Mouse (Mus musculus) kidney, adult 2 months (tissue): Measurements from ENCODE around the gene Nphs2. TPM values are rescaled to one million over a fixed set of nuclear protein-coding genes. Genes with fewer than 3 reads are reported as not detected.

Source experiments
- DNase-seq: peaks from one replicate; pipeline ENCODE4 v3.0.0; 2021
- H3K27ac ChIP-seq: fragments of 200-500 bp; 2 replicates; pipeline ENCODE4 v1.5.1; 2012; ENCODE audit warnings: low read depth, low read length, control low read depth, inconsistent platforms; ENCODE audit not compliant: insufficient read depth
- H3K27me3 ChIP-seq: fragments of 200-500 bp; replicated peaks from 2 replicates; pipeline ENCODE4 v1.6.1; 2012; ENCODE audit warnings: mild to moderate bottlenecking, moderate library complexity, low read length, inconsistent platforms; ENCODE audit not compliant: control insufficient read depth, insufficient read depth
- H3K36me3 ChIP-seq: fragments of 200-500 bp; 2 replicates; pipeline ENCODE4 v1.6.1; 2012; ENCODE audit warnings: mild to moderate bottlenecking, moderate library complexity, low read length, inconsistent platforms; ENCODE audit not compliant: control insufficient read depth, insufficient read depth
- H3K4me1 ChIP-seq: fragments of 200-500 bp; 2 replicates; pipeline ENCODE4 v1.6.1; 2011; ENCODE audit warnings: low read length; ENCODE audit not compliant: control insufficient read depth, insufficient read depth
- H3K4me3 ChIP-seq: fragments of 200-500 bp; 2 replicates; pipeline ENCODE4 v1.5.1; 2011; ENCODE audit warnings: mild to moderate bottlenecking, low read depth, low read length, control low read depth; ENCODE audit not compliant: insufficient read depth
- CTCF ChIP-seq: fragments of 200-500 bp; conservative IDR thresholded peaks from 2 replicates; pipeline ENCODE4 v1.5.1; 2011; ENCODE audit warnings: low read depth, mild to moderate bottlenecking, control low read depth, low read length, moderate library complexity, mixed read lengths; ENCODE audit not compliant: insufficient read depth, insufficient read length
- POLR2A ChIP-seq: fragments of 200-500 bp; IDR thresholded peaks from one replicate; pipeline ENCODE4 v1.6.1; 2011; ENCODE audit warnings: low read depth, low read length, control low read depth
- WGBS: fragments of 180-500 bp; shearing (Covaris S2); methylation state at CpG from one replicate; pipeline ENCODE4 v1.1.7; 2018; 5-methylcytosine and 5-hydroxymethylcytosine counted together
- polyA plus RNA-seq: library from polyadenylated mRNA; depleted of rRNA; stranded (reverse); fragments of >200 nt; gene quantifications from 2 replicates; pipeline ENCODE4 v1.2.3, GENCODE M21; 2012

The Nphs2 gene
- polyA plus RNA-seq, 1 experiment = 56.0 TPM

- DNase-seq = no peak
- Histone ChIP-seq H3K36me3 (no peaks in the 10 kb centered on the region), H3K4me1 (no peaks in the 10 kb centered on the region), H3K4me3 (no peak overlapping the region), H3K27ac (no peak overlapping the region; the same call in 1 of the 2 replicates), H3K27me3 (peaks cover under 1% of the 10 kb centered on the region)
- WGBS = 71% methylated on average over 1 of the region's 1 CpGs
- TF ChIP-seq CTCF (no peak), POLR2A (no peak)
These were observed 1.9 kb upstream of the Nphs2 start for GRCm38 (mm10) chr1:156308595-156308994.

- Histone ChIP-seq H3K4me3 (no peak overlapping the region), H3K27ac (no peak overlapping the region), H3K4me1 (no peaks in the 10 kb centered on the region), H3K27me3 (no peaks in the 10 kb centered on the region), H3K36me3 (no peaks in the 10 kb centered on the region)
- 85% methylated on average over 9 of the region's 9 CpGs for WGBS
- TF ChIP-seq POLR2A = no peak
- no peak for TF ChIP-seq CTCF
- DNase-seq = no peak
These were observed 12.6 kb downstream of the Nphs2 start for GRCm38 (mm10) chr1:156323126-156323525.

GRCm38 (mm10) chr1:156340847-156341246 lies 30.3 kb downstream of the Nphs2 start:
- no peak for DNase-seq
- no peak overlapping the region for H3K4me3 ChIP-seq
- no peaks in the 10 kb centered on the region for H3K36me3 ChIP-seq
- no peak overlapping the region for H3K27ac ChIP-seq
- no peaks in the 10 kb centered on the region for H3K27me3 ChIP-seq
- 61% methylated on average over 4 of the region's 4 CpGs for WGBS
- TF ChIP-seq POLR2A = no peak
- no peak for TF ChIP-seq CTCF
- H3K4me1 ChIP-seq = no peaks in the 10 kb centered on the region

GRCm38 (mm10) chr1:156344433-156344832 lies 33.9 kb downstream of the Nphs2 start:
- 75% methylated on average over 4 of the region's 4 CpGs for whole genome bisulfite sequencing
- no peaks in the 10 kb centered on the region for H3K36me3 ChIP-seq

GRCm38 (mm10) chr1:156345633-156346032 lies 35.1 kb downstream of the Nphs2 start:
- no peak for TF ChIP-seq POLR2A
- TF ChIP-seq CTCF = no peak
- no peak for DNase-seq
- H3K27me3 ChIP-seq = no peaks in the 10 kb centered on the region
- H3K27ac ChIP-seq = no peak overlapping the region
- H3K4me1 ChIP-seq = no peaks in the 10 kb centered on the region
- 94% methylated on average over 4 of the region's 4 CpGs for WGBS
- no peak overlapping the region for H3K4me3 ChIP-seq
- no peaks in the 10 kb centered on the region for H3K36me3 ChIP-seq

More at GRCm38 (mm10) chr1:156344433-156344832, 33.9 kb downstream of the Nphs2 start:
- TF ChIP-seq CTCF (no peak), POLR2A (no peak)
- no peaks in the 10 kb centered on the region for H3K27me3 ChIP-seq
- no peak overlapping the region for H3K27ac ChIP-seq
- no peaks in the 10 kb centered on the region for H3K4me1 ChIP-seq
- H3K4me3 ChIP-seq = no peak overlapping the region
- no peak for DNase-seq

GRCm38 (mm10) chr1:156349031-156349430 lies 38.5 kb downstream of the Nphs2 start:
- Histone ChIP-seq H3K27ac (no peak overlapping the region), H3K4me1 (no peaks in the 10 kb centered on the region; the same call in 1 of the 2 replicates), H3K36me3 (no peaks in the 10 kb centered on the region), H3K27me3 (no peaks in the 10 kb centered on the region), H3K4me3 (no peak overlapping the region)
- DNase-seq = no peak
- 87% methylated on average over 4 of the region's 4 CpGs for WGBS
- TF ChIP-seq POLR2A = no peak
- no peak for TF ChIP-seq CTCF

GRCm38 (mm10) chr1:156350441-156350840 lies 39.9 kb downstream of the Nphs2 start:
- WGBS = 89% methylated on average over 4 of the region's 4 CpGs
- H3K27ac ChIP-seq = no peak overlapping the region
- H3K4me1 ChIP-seq = no peaks in the 10 kb centered on the region; the same call in 1 of the 2 replicates
- H3K4me3 ChIP-seq = no peak overlapping the region
- no peaks in the 10 kb centered on the region for H3K27me3 ChIP-seq
- H3K36me3 ChIP-seq = no peaks in the 10 kb centered on the region
- TF ChIP-seq POLR2A (no peak), CTCF (no peak)
- no peak for DNase-seq

- H3K36me3 ChIP-seq = no peaks in the 10 kb centered on the region
- 62% methylated on average over 2 of the region's 2 CpGs for WGBS
- H3K4me3 ChIP-seq = no peak overlapping the region
- H3K27me3 ChIP-seq = no peaks in the 10 kb centered on the region
- DNase-seq = peak; percentile 86
- no peak for TF ChIP-seq POLR2A
- TF ChIP-seq CTCF = no peak
- no peaks in the 10 kb centered on the region; the same call in 1 of the 2 replicates for H3K4me1 ChIP-seq
- peak overlapping the region; percentile 39; the same call in 1 of the 2 replicates for H3K27ac ChIP-seq
These were observed 41.9 kb downstream of the Nphs2 start for GRCm38 (mm10) chr1:156352466-156352865.
